Mouse (Mus musculus): ENCODE data around the gene Rrh.

- TF ChIP-seq CTCF (conservative IDR thresholded peaks at IDR 0.05 in 1 of 2, IDR thresholded peaks at IDR 0.05 in 1 of 2; ENCODE audit: low read depth in 2 of 2, low read length in 2 of 2) (no peak), MXI1 (IDR thresholded peaks at IDR 0.05; ENCODE audit: low read depth, low read length) (no peak), KAT2A (IDR thresholded peaks at IDR 0.05; ENCODE audit: insufficient replicate concordance, low read length) (no peak), POLR2A (IDR thresholded peaks at IDR 0.05; ENCODE audit: low read depth, low read length) (no peak), ZC3H11A (IDR thresholded peaks at IDR 0.05; ENCODE audit: low read depth, low read length) (no peak), USF1 (IDR thresholded peaks at IDR 0.05; ENCODE audit: low read depth, low read length) (no peak), EP300 (IDR thresholded peaks at IDR 0.05; ENCODE audit: low read length) (no peak), PAX5 (IDR thresholded peaks at IDR 0.05; ENCODE audit: low read length) (no peak), UBTF (IDR thresholded peaks at IDR 0.05; ENCODE audit: low read depth, low read length) (no peak), MAX (IDR thresholded peaks at IDR 0.05; ENCODE audit: low read length) (no peak), ELF1 (IDR thresholded peaks at IDR 0.05; ENCODE audit: low read depth, low read length) (no peak)
Measured at GRCm38 (mm10) chr3:129827691-129828090, 5.3 kb upstream of the Rrh start.
